ENCODE assay signal across 11 mouse cellular contexts in genomic region chr4:83080364-83081174, GRCm38 (mm10). TPM values are rescaled to one million over a fixed set of nuclear protein-coding genes. Genes with fewer than 3 reads are reported as not detected.
A peak's percentile ranks its signal among the peaks of the same experiment; 100 is the strongest.
DNase-seq lines count a peak whose midpoint lies in the region; ATAC-seq and TF ChIP-seq lines count a peak whose summit lies in the region.
"Had no signal": no experiment of that assay in that cellular context is flagged by ENCODE, and none has a peak within 500 bp of the region (broad histone marks: within the 10 kb centered on the region; RNA-seq: fewer than 3 reads in every experiment).

No protein-coding gene starts in this region.

- H3K27ac ChIP-seq in forebrain, embryonic 14.5 days (ENCODE audit: low read depth, low read length), result no peak overlapping the region
- no peak overlapping the region for H3K27ac ChIP-seq in forebrain, postnatal 0 days (ENCODE audit: low read depth, low read length)
- H3K27ac ChIP-seq in neural tube, embryonic 15.5 days (replicated peaks), result no peak overlapping the region

- peak; percentile 31 for DNase-seq in forebrain, embryonic 14.5 days (ENCODE audit: low spot score)
- no peak for DNase-seq in forebrain, postnatal 0 days
- peak; percentile 54 for DNase-seq in neural tube, embryonic 10.5 days (ENCODE audit: extremely low spot score, low spot score)
- peak; percentile 14 to 16 for DNase-seq in kidney, postnatal 36 days
- DNase-seq in cerebellum, adult 18-20 months, result no peak
- no peak for DNase-seq in ovary, adult 18-20 months (ENCODE audit: low spot score)
- no peak for DNase-seq in T-cell, adult 2 months (ENCODE audit: low spot score)
- DNase-seq: gastrocnemius, postnatal 25 days; lung, postnatal 14 days had no signal

- H3K4me3 ChIP-seq in forebrain, embryonic 14.5 days (ENCODE audit: low read depth, low read length), result no peak overlapping the region
- H3K4me3 ChIP-seq in forebrain, postnatal 0 days (ENCODE audit: low read depth, low read length), result no peak overlapping the region
- no peak overlapping the region for H3K4me3 ChIP-seq in neural tube, embryonic 15.5 days (replicated peaks)

- WGBS in forebrain, embryonic 14.5 days, result 76% methylated on average over 13 of the region's 13 CpGs
- WGBS in forebrain, postnatal 0 days, result 67% methylated on average over 13 of the region's 13 CpGs
- 36% methylated on average over 13 of the region's 13 CpGs for WGBS in neural tube, embryonic 15.5 days

- H3K27me3 ChIP-seq in forebrain, embryonic 14.5 days (replicated peaks; ENCODE audit: control insufficient read depth, insufficient read depth, low read length), result no peaks in the 10 kb centered on the region
- no peaks in the 10 kb centered on the region for H3K27me3 ChIP-seq in forebrain, postnatal 0 days (ENCODE audit: insufficient read depth, low read length)
- H3K27me3 ChIP-seq in neural tube, embryonic 15.5 days (replicated peaks), result no peaks in the 10 kb centered on the region
- H3K27me3 ChIP-seq: Patski had no signal

- TF ChIP-seq CTCF in forebrain, postnatal 0 days (IDR thresholded peaks at IDR 0.05; ENCODE audit: low read depth), result no peak

- ATAC-seq in forebrain, embryonic 14.5 days, result no peak
- no peak for ATAC-seq in forebrain, postnatal 0 days
- ATAC-seq in neural tube, embryonic 15.5 days (ENCODE audit: low FRiP score), result no peak; the same call in 1 of the 2 replicates
- ATAC-seq: Patski had no signal

- H3K4me1 ChIP-seq in forebrain, embryonic 14.5 days (ENCODE audit: control insufficient read depth, insufficient read depth, low read length), result no peaks in the 10 kb centered on the region
- no peaks in the 10 kb centered on the region for H3K4me1 ChIP-seq in forebrain, postnatal 0 days (ENCODE audit: insufficient read depth)
- 0 out of 2 replicates have a peak, but pooled peaks cover 4% of the 10 kb centered on the region for H3K4me1 ChIP-seq in neural tube, embryonic 15.5 days

- no peak overlapping the region for H3K4me2 ChIP-seq in forebrain, embryonic 14.5 days (ENCODE audit: low read length)
- H3K4me2 ChIP-seq in forebrain, postnatal 0 days (ENCODE audit: low read depth), result no peak overlapping the region
- H3K4me2 ChIP-seq in neural tube, embryonic 15.5 days, result no peak overlapping the region

- H3K9me3 ChIP-seq in forebrain, embryonic 14.5 days (replicated peaks; ENCODE audit: control insufficient read depth, low read length), result no peaks in the 10 kb centered on the region
- H3K9me3 ChIP-seq in forebrain, postnatal 0 days (ENCODE audit: low read length), result no peaks in the 10 kb centered on the region
- no peaks in the 10 kb centered on the region for H3K9me3 ChIP-seq in neural tube, embryonic 15.5 days (replicated peaks)

- no peak overlapping the region for H3K9ac ChIP-seq in forebrain, embryonic 14.5 days (ENCODE audit: low read length)
- H3K9ac ChIP-seq in forebrain, postnatal 0 days, result no peak overlapping the region
- H3K9ac ChIP-seq in neural tube, embryonic 15.5 days (replicated peaks), result no peak overlapping the region

- H3K36me3 ChIP-seq in forebrain, embryonic 14.5 days (ENCODE audit: control insufficient read depth, insufficient read depth, low read length), result no peaks in the 10 kb centered on the region
- H3K36me3 ChIP-seq in forebrain, postnatal 0 days (ENCODE audit: insufficient read depth), result no peaks in the 10 kb centered on the region
- H3K36me3 ChIP-seq in neural tube, embryonic 15.5 days, result no peaks in the 10 kb centered on the region

RNA-seq across cellular contexts. Expression of gene Frem1, which starts 28.4 kb away (rescaled TPM):
- polyA plus RNA-seq in forebrain, embryonic 14.5 days (2014; fragmentation: Nextera tagmentation; extraction: Ambion mirVana), result 1.9 and 2.2 TPM in 2 replicates
- 4.3 and 5.3 TPM in 2 replicates for total RNA-seq in forebrain, postnatal 0 days (2014; rRNA removed)
- 0.97 and 1.2 TPM in 2 replicates for polyA plus RNA-seq in forebrain, postnatal 0 days (2015; fragmentation: Nextera tagmentation; extraction: Ambion mirVana)
- polyA plus RNA-seq in neural tube, embryonic 15.5 days (2015; fragmentation: Nextera tagmentation; extraction: Ambion mirVana), result 1.4 and 2.2 TPM in 2 replicates

Comparison
In these comparisons a context has a peak if more than half of its experiments do, and no peak if none do; other contexts are left out.
1. DNase-seq: peak in forebrain, embryonic 14.5 days (single experiment), neural tube, embryonic 10.5 days (single experiment) and kidney, postnatal 36 days (2 of 2); none in forebrain, postnatal 0 days (single experiment), cerebellum, adult 18-20 months (0 of 2), ovary, adult 18-20 months (single experiment) and T-cell, adult 2 months (single experiment).